Mouse (Mus musculus) kidney, postnatal 25 days (tissue): Measurements from ENCODE around the gene Ak2.

Source experiments
- DNase-seq, 2 experiments: peaks; one replicate each; pipeline ENCODE4 v3.0.0; 2021; ENCODE audit warnings: mixed read lengths in 2 of 2

The Ak2 gene

GRCm38 (mm10) chr4:128991500-128992008 is at the start of gene Ak2:
Gene Ak2 (plus strand): TSS chr4:128991958.
- DNase-seq, result no peak

GRCm38 (mm10) chr4:128942346-128942745 is 49.4 kb upstream of the Ak2 start:
- DNase-seq, result no peak

GRCm38 (mm10) chr4:128946736-128947135 is 45.0 kb upstream of the Ak2 start:
- DNase-seq, result no peak

- DNase-seq, result peak in 1 of 2 experiments; percentile 15
Observed at GRCm38 (mm10) chr4:128947326-128947933, 44.3 kb upstream of the Ak2 start.

GRCm38 (mm10) chr4:128948137-128948674 is 43.6 kb upstream of the Ak2 start:
- DNase-seq, result peak in 1 of 2 experiments; percentile 73

- DNase-seq, result peak in 1 of 2 experiments; percentile 35
Observed at GRCm38 (mm10) chr4:128949470-128950005, 42.2 kb upstream of the Ak2 start.

- DNase-seq, result peak; percentile 40 to 62
Observed at GRCm38 (mm10) chr4:128950461-128950860, 41.3 kb upstream of the Ak2 start.

GRCm38 (mm10) chr4:128953851-128954250 is 37.9 kb upstream of the Ak2 start:
- DNase-seq, result no peak

GRCm38 (mm10) chr4:128957155-128957911 is 34.4 kb upstream of the Ak2 start:
- peak; percentile 50 to 66 for DNase-seq

GRCm38 (mm10) chr4:128958156-128958555 is 33.6 kb upstream of the Ak2 start:
- DNase-seq, result no peak

- no peak for DNase-seq
Observed at GRCm38 (mm10) chr4:128958849-128959248, 32.9 kb upstream of the Ak2 start.

GRCm38 (mm10) chr4:128959676-128960075 is 32.1 kb upstream of the Ak2 start:
- DNase-seq, result no peak

- no peak for DNase-seq
Observed at GRCm38 (mm10) chr4:128961301-128962028, 30.3 kb upstream of the Ak2 start.

GRCm38 (mm10) chr4:128962029-128962925 is 29.5 kb upstream of the Ak2 start, which contains the start of gene Azin2:
Gene Azin2 (minus strand): TSS chr4:128962442.
- peak; percentile 93 to 95 for DNase-seq

- DNase-seq, result peak in 1 of 2 experiments; percentile 18
Observed at GRCm38 (mm10) chr4:128962926-128963290, 28.9 kb upstream of the Ak2 start.

GRCm38 (mm10) chr4:128966751-128967150 is 25.0 kb upstream of the Ak2 start:
- no peak for DNase-seq

- DNase-seq, result no peak
Observed at GRCm38 (mm10) chr4:128969081-128969480, 22.7 kb upstream of the Ak2 start.

- DNase-seq, result no peak
Observed at GRCm38 (mm10) chr4:128969607-128970416, 21.9 kb upstream of the Ak2 start.

- no peak for DNase-seq
Observed at GRCm38 (mm10) chr4:128970417-128970807, 21.3 kb upstream of the Ak2 start.

GRCm38 (mm10) chr4:128971065-128971694 is 20.6 kb upstream of the Ak2 start:
- DNase-seq, result peak; percentile 83 to 94
